Mouse (Mus musculus) NIH3T3 (cell line): ENCODE results near the gene Fkbp2.

Experiments used
- DNase-seq: peaks from one replicate; pipeline ENCODE4 v3.0.0-alpha.2; 2012; ENCODE audit warnings: low read depth

Gene Fkbp2

DNA sequence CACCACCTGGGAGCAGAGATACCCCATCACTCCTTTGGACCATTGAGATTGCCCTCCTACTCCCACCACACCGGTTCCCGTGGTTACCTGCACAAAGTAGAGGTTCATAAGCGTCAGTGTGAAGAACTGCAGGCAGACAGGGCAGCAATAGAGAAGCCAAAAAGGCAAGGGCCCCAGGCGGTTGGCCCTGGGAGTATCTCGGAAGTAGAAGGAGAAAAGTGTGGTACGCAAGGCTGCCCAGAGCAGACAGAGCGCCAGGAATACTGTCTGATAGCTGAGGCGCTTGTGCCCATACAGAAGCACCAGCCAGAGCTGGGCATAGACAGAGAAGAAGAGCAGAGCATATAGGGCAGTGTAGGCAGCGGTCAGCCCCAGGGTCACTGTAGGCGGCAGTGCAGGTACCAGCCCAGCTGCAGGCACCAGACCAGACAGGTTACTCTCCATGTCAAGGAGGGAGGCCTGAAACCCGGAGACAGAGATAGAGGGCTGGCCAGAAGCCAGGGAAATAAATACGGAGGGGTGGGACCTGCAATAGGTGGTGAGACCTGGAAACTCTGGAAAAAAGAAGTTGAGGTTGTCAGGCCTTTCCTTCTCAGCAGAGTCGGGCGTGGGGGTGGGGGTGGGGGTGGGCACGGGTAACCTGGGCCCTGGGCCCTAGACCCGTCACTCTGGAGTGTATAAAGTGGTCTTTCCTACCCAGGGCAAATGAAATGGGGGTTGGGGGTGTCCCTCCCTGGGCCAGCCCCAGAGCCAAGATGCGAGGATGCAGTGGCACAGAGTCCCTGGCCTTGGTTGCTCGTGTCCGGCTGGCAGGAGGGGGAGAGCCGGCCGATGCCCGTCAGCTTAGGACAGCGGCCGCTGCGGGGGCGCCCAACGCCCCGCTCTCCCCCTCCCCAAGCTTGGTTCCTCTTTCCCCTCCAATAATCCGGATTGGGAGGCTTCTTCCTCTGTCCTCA lies 39.6 kb downstream of the Fkbp2 start:
- peak; percentile 28 for DNase-seq

DNA sequence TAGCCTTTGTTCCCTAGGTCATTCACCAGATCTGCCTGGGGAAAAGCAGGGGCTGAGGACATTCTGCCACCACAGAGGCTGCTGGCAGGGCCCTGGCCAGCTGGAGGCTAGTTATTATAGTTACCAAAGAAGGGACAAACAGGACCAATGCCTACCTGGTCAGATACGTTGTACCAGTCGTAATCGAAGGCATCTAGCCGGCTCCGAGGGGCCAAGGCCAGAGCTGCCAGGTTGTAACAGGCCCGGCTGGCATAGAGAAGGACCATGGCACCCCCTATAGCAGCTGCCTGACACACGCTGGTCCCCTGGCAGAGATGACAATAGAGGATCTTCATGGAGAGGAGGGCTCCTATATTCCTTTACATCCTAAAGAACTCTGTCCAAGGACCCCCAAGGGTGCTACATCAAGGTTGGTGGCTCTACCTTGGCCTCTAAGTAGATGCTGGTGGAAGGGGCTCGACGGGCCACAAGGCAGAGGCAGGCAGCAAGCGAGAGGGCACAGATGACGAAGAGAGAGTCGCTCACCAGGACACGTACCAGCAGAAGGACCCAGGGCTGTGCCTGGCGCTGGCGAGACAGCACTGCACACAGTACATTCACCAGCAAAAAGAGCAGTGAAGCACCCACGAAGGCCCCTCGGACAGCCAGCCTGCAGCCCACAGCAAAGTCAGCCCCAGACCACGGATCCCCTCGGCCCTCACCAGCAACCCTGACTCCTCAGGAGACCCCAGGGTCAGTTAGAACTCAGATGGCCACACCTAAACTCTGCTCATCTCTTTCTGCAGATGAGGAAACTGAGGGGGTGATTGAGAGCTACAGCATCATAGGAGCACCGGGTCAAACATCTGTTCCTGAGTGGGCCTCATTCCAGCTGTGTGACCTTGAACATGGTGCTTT lies 40.9 kb downstream of the Fkbp2 start:
- no peak for DNase-seq

DNA sequence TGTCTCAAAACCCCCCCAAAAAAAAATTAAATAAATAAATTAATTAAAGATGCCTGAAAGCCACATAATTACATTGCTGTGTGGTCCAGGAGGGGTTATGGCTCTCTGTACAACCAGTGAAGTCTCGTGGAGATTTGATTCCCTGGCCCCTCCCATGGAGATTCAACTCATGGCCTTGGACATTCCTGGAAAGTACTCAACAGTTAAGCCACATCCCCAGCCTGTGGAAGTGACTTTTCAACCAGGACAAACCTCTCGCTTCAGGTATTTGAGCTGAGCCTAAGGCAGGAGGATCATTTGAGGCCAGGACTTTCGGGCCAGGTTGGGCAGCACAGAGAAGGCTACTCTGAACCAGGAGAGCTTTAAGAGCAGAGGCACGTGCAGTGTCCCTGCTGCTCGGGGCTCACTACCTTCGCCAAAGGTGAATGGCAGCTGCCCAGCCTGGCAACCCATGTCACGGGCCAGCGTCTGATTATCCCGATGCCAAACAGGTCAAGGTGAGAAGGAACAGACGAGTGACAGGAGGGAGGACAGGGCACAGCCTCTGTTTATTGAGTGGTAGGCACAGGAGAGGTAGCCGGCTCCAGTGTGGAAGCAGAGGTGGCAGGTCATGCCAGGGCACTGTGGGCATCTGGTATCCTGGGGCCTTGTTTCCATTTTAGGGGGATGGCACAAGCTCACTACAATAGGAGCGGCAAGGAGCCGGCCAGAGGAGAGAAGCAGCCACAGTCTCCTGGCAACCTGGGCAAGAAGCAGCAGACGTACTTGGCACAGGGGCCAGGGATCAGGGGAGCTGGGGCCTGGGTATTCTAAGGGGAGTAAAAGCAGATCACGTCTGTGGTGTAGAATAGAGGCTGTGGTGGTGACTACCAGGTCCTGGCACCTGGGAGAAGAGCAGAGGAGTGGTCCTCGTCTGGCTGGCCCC lies 42.5 kb downstream of the Fkbp2 start:
- no peak for DNase-seq

DNA sequence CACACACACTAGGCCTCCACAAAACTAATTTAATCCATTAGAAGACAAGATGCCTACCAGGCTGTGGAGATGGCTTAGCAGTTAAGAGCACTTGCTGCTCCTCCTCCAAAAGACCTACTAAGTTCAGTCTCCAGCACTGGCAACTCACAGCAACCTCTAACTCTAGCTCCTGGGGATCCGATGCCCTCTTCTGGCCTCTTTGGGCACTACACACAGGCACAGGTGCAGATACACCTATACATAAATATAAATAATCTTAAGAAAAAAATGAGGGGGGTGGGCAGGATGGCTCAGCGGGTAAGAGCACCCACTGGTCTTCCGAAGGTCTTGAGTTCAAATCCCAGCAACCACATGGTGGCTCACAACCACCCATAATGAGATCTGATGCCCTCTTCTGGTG lies 44.0 kb downstream of the Fkbp2 start:
- DNase-seq, result peak; percentile 43

DNA sequence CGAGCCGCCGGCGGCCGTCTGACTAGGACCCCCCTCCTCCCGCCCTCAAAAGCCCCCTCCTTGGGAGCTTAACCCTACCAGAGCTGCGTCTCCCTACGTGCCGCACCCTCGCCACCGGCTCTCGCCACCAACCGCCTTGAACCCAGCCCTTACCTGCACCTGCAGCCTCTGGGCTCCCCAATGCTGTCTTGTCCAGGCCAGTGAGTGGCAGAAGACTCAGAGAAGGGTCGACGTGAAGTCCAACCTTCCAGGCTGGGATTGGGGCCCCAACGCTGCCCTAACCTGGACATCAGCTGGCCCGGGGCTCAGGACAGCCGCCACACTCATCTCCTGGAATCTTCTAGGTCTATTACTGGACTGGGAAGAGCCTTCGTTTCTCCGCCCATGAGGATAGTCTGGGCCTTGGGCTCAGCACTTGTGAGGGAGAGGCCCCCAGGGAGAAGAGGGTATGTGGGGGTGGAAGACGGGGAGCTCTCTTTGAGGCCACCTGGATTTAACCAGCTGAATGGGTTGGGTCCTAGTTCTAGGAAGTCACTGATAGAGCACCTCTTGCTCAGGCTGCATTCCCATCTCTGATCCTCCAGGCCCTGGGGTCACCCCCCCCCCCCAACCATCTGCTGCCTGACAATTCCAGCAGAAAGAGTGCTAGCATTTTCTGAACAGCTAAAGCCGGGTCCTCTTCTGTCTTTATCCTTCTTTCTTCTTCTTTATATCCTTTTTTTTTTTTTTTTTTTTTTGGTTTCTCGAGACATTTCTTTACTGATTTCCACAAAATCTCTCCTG lies 45.9 kb downstream of the Fkbp2 start, which contains the start of gene Kcnk4:
Kcnk4 (minus strand) TSS at position 321 of the 783 bp plus-strand sequence.
- DNase-seq, result no peak

DNA sequence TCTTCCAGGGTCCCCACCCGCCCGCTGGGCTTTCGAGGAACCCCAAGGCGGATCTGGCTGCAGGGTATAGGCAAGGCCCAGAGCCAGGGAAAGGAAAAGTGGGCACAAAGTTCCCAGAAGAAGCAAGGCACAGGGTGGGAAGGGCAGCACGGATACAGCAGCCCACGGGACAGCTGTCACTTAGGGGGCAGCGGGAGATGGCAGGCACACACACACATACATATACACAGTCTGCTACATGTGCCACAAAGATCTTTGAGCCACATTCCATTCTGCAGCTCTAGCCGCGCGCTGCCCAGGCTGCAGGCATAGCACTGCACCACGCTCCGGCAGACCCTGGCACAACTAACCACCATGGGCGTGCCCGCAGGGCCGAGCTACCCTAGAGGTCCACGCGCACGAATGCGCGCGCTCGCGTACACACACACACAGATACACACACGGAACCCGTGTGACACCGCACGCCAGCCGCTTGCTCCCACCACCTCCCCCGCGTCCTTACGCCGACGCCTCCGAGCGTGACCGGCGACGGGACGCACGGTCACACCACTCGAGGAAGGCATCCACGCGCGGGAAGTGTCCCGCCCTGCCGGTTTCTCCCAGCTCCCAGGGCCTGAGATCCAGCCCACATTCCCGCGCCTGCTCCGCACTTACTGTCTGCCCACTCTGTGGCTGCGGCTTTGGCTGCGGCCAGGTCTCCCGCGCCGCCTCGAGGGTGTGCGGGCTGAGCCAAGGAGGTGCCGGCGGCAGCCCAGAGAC lies 46.7 kb downstream of the Fkbp2 start:
- peak; percentile 35 for DNase-seq

DNA sequence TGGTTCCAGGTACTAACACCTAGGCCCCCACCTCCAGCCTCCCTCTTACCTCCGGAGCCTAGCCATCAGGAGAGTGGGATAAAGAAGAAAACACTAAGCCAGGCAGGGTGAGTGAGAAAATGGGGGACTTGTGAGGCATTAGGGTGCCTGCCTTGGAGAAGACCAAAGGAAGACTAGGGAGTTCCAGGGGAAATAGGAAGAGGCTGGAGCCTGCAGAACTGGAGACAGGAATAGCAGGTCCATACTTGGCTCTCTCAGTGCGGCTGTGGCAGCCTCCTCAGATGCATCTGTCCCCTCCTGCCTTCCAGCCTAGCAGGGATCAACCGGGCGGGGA lies 47.2 kb downstream of the Fkbp2 start:
- DNase-seq, result no peak

DNA sequence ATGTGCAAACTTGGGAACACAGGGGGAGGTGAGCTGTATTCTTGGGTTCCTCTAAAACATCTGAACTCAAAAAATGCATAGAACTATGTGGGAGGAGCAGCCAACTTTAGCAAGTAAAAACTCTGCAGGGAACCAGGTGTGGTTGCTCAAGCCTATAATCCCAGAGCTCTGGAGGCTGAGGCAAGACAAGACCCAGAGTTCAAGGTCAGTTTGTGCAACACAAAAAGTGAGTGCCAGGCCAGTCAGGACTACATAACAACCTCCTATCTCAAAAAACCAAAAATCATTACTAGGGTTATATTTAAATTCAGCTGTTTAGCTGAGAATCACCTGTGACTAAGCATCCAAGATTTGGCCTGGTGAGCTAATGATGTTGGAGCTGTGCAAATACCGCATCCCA lies 48.3 kb downstream of the Fkbp2 start:
- no peak for DNase-seq

DNA sequence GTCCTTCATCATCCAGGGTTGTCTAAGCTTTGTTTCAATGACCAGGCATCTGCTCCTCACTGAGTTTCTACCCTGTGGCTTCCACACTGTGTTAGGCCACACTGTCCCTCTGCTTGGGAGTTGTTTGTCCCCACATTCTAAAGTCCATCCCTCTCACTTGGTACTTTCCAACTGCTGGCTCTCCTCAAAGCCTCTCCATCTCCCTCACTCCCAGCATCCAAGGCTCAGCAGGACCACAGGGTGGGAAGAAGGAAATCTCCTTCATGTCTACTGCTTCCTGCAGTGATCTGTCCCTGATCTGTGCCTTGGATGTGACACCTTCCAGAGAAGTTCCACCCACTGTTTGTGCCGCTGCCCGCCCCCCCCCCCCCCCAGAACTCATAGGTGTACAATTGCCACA lies 49.3 kb downstream of the Fkbp2 start:
- no peak for DNase-seq

DNA sequence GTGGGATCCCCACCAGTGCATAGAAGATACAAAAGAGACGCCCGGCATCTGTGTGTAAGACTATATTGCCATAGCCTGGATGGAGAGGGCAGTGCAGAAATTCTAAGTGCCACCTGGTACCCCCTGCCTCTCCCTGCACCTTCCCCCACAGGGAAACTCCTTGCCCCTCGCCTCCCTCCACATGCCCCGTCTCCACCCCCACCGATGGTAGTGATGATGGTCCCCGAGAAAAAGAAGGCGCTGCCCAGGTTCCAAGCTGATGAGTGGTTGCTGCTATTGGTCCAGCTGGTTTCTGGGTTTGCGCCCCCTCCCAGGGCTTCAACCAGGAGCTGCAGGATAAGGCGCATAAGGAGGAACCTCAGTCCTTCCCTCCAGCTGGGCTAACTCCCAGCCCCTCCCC lies 52.2 kb downstream of the Fkbp2 start:
- no peak for DNase-seq
